In genomic region chr7:92024928-92025327, GRCm38 (mm10) we compare ENCODE assay signal across 29 mouse cellular contexts.
"Had no signal": no experiment of that assay in that cellular context is flagged by ENCODE, and none has a peak within 500 bp of the region (broad histone marks: within the 10 kb centered on the region; RNA-seq: fewer than 3 reads in every experiment).

No protein-coding gene starts in this region.

- DNase-seq: cerebellum, adult 18-20 months; cerebellum, adult 2 months; cerebellum, adult 8-10 months; cerebellum, adult 9-10 months; cerebellum, adult 9-11 months; cerebellum, postnatal 10 days; cerebellum, postnatal 14 days; cerebellum, postnatal 36 days; embryo, embryonic 11 days; forebrain, postnatal 0 days; gastrocnemius, adult 2 months; gastrocnemius, postnatal 10 days; gastrocnemius, postnatal 14 days; gastrocnemius, postnatal 25 days; gastrocnemius, postnatal 36 days; heart, adult 11 months; heart, adult 18-20 months; heart, adult 2 months had no signal

- H3K27ac ChIP-seq: embryonic facial prominence, embryonic 10.5 days; embryonic facial prominence, embryonic 12.5 days; embryonic facial prominence, embryonic 13.5 days; embryonic facial prominence, embryonic 15.5 days; forebrain, embryonic 10.5 days; forebrain, embryonic 12.5 days; forebrain, embryonic 13.5 days; forebrain, embryonic 15.5 days; gastrocnemius, adult 2 months; heart, adult 2 months had no signal

- H3K27me3 ChIP-seq: embryonic facial prominence, embryonic 12.5 days; embryonic facial prominence, embryonic 13.5 days; embryonic facial prominence, embryonic 15.5 days; forebrain, embryonic 12.5 days; forebrain, embryonic 13.5 days; forebrain, embryonic 15.5 days had no signal

- H3K4me3 ChIP-seq: embryonic facial prominence, embryonic 10.5 days; embryonic facial prominence, embryonic 12.5 days; embryonic facial prominence, embryonic 13.5 days; embryonic facial prominence, embryonic 15.5 days; erythroblast, embryonic 14.5 days; forebrain, embryonic 10.5 days; forebrain, embryonic 12.5 days; forebrain, embryonic 13.5 days; forebrain, embryonic 15.5 days; gastrocnemius, adult 2 months; heart, adult 2 months had no signal

- H3K4me2 ChIP-seq: embryonic facial prominence, embryonic 12.5 days; embryonic facial prominence, embryonic 13.5 days; embryonic facial prominence, embryonic 15.5 days; forebrain, embryonic 12.5 days; forebrain, embryonic 13.5 days; forebrain, embryonic 15.5 days had no signal

- H3K4me1 ChIP-seq: embryonic facial prominence, embryonic 10.5 days; embryonic facial prominence, embryonic 12.5 days; embryonic facial prominence, embryonic 13.5 days; embryonic facial prominence, embryonic 15.5 days; forebrain, embryonic 10.5 days; forebrain, embryonic 12.5 days; forebrain, embryonic 13.5 days; forebrain, embryonic 15.5 days had no signal

- ATAC-seq: forebrain, embryonic 13.5 days; forebrain, embryonic 14.5 days; forebrain, embryonic 15.5 days; forebrain, embryonic 16.5 days; forebrain, postnatal 0 days had no signal

- H3K36me3 ChIP-seq: embryonic facial prominence, embryonic 10.5 days; embryonic facial prominence, embryonic 12.5 days; embryonic facial prominence, embryonic 13.5 days; embryonic facial prominence, embryonic 15.5 days; forebrain, embryonic 10.5 days; forebrain, embryonic 12.5 days; forebrain, embryonic 15.5 days had no signal

- H3K9ac ChIP-seq: embryonic facial prominence, embryonic 12.5 days; embryonic facial prominence, embryonic 13.5 days; embryonic facial prominence, embryonic 15.5 days; forebrain, embryonic 12.5 days; forebrain, embryonic 13.5 days; forebrain, embryonic 15.5 days; forebrain, postnatal 0 days had no signal

- H3K9me3 ChIP-seq: embryonic facial prominence, embryonic 10.5 days; embryonic facial prominence, embryonic 12.5 days; embryonic facial prominence, embryonic 13.5 days; embryonic facial prominence, embryonic 15.5 days; forebrain, embryonic 10.5 days; forebrain, embryonic 12.5 days; forebrain, embryonic 13.5 days; forebrain, embryonic 15.5 days had no signal
